Mouse (Mus musculus) spleen, postnatal 10 days (tissue): Measurements from ENCODE around the gene Swt1.

ENCODE experiments used
- DNase-seq, 2 experiments: peaks; one replicate each; pipeline ENCODE4 v3.0.0; 2021 to 2022; ENCODE audit warnings: low spot score in 2 of 2

Swt1 gene

GRCm38 (mm10) chr1:151367721-151368324 lies 60.4 kb downstream of the Swt1 start:
- no peak for DNase-seq

GRCm38 (mm10) chr1:151366944-151367605 lies 61.2 kb downstream of the Swt1 start:
- DNase-seq = no peak

DNA sequence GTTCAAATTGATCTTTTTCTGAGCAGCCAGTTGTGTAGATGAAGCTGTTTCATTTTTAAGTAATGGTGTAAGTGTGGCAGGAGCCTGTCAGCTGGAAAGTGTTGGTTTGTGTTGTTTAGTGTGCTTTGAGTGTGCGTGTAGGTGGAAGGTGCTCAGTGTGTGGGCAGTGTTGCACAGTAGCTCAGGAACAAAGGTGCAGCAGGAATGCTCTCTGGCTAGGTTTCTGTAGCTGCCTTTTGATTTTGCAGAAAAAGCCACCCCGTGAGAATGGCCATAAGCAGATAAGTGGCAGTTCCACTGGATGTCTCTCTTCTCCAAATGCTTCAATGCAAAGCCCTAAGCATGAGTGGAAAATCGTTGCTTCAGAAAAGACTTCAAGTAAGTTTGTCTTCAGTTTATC lies 68.9 kb downstream of the Swt1 start:
- no peak for DNase-seq

DNA sequence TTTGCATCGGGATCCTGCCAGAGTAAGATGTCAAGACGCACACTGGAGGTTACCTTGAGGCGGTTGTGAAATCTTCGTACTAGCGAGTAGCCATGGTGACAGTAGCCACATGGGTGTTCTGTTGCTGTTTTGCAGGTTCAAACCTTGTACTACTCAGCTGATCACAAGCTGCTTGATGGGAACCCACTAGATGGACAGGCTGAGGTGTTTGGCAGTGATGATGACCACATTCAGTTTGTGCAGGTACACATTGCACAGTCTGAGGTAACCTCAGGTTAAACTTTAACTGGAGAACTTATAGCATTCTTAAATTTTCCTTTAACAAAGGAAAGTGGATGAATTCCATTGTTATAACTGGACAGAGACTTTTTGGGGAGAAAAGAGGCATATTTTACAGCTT lies 72.3 kb downstream of the Swt1 start:
- no peak for DNase-seq

DNA sequence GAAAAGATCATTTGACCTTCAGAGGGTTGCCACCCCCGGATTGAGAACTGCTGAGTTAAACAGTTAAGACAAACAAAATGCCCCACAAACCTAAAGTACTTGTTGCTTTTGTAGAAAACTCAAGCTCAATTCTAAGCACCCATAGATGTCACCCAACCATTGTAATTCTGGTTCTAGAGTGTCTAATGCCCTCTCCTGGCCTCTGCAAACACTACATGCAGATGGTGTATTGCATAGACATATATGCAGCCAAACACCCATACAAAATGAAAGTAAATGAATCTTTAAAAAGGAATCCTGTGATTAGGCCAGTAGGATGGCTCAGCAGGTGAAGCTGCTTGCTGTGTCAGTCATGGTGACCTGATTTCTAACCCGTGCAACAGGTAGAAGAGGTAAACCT lies 75.3 kb downstream of the Swt1 start:
- peak in 1 of 2 experiments; percentile 64 for DNase-seq

GRCm38 (mm10) chr1:151348293-151348692 lies 80.0 kb downstream of the Swt1 start:
- peak in 1 of 2 experiments; percentile 33 for DNase-seq

DNA sequence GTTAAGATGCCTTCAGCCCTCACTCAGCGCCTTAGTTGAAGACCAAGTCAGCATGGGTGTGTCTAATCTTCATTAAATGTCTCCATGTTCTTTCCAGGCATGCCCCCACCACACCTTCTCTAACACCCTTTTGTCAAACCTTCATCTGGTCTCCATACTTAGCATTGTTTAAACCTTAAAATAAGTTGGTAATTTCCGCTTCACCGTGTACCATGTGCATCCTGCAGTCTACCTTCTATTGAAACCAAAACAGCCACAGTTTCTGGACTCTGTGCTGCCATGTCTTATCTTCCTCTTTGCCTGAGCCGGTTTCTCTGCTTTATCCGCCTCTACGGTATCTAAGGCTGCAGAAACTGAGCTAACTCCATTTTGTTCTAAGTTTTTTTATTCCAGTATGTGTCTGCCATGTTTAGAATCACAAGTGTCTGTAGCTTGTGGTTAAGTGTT lies 81.6 kb downstream of the Swt1 start:
- peak; percentile 20 to 26 for DNase-seq

DNA sequence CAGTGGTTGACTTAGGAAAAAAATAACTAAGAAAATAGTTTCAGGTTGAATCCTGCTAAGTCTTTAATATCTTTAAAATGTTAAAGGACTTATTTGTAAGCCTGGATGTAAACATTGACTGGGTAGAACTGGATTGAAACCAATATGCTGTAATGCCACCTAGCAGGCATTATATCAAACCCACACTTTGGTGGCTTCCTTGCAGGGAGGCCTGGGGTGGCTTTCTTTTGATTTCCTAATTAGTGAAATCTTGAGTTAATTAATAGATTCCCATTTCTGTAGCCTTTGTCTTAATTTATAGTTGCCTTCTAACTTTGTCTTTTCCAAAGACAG lies 82.4 kb downstream of the Swt1 start:
- DNase-seq = no peak

DNA sequence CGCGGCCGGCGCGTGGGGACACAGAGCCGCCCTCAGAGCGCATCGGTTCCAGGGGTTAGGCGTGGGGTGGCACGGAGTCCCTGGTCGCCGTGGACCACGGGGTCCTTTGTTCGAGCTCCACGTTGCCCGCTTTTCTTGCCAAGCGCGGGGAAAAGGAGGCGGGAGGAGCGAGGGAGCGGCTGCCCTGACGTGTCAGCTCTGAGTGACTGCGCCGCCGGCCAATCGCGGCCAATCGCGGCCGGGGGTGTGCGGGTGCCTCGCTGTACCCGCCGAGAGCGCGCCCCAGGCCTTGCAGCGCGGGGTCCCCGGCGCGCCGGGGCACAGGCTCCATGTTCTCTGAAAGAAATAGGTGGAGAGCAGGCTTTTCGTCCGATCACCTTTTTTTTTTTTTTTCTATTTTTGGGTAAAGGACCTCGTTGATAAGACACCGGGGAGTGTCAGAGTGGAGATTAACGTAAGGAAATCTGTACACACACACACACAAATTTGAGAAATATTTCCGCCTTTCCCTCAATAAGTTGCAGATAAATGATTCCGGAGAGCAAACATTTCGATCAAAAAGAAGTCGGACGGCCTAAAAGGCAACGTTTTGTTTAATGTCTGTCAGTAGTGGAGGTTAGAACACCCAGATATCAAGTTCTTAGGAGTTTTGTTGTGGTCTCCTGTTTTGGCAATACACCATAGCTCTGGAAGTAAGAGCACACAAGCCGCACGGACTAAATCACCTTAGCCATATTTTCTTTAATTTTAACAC lies 83.0 kb downstream of the Swt1 start:
- DNase-seq = peak; percentile 94 to 95

DNA sequence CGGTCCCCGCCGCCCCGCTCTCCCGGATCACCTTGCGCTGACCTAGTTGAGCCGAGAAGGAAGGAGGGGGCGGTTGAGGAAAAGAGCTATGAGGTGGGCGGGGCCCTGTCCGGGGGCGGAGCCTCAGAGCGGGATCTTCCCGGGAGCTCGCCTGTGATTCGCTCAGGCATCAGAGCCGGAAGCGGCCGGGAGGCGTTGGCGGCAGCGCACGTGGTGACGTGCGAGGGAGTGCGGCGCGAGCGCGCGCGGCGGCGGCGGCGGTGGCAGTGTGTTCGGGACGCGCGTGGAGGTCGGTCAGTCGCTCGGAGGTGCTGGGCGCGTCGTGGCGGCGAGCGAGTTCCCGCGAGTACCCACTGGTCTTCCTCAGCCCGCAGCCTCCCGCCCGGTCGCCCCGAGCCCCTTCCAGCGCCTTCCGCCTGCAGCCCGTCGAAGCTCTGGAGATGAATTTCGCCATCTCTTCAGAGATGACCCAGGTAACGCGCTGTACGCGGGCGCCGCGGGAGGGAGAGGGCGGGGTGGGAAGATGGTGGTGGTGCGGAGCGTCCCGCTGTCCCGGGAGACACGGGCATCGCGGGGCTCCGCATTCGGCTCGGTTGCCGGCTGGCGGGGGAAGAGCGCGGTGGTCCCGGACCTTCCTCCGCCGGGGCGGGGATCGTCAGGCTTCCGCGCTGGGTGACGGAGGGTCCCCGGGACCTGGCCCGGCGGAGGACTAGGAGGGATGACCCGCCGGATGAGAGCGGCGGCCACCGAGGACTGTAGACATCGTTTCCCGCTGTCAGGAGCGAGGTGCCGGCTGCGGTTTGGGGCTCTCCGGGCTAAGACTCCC lies 83.8 kb downstream of the Swt1 start, which contains the start of gene Ivns1abp:
Gene Ivns1abp (plus strand): TSS at position 195 of the 826 bp plus-strand sequence.
- peak; percentile 94 to 98 for DNase-seq

DNA sequence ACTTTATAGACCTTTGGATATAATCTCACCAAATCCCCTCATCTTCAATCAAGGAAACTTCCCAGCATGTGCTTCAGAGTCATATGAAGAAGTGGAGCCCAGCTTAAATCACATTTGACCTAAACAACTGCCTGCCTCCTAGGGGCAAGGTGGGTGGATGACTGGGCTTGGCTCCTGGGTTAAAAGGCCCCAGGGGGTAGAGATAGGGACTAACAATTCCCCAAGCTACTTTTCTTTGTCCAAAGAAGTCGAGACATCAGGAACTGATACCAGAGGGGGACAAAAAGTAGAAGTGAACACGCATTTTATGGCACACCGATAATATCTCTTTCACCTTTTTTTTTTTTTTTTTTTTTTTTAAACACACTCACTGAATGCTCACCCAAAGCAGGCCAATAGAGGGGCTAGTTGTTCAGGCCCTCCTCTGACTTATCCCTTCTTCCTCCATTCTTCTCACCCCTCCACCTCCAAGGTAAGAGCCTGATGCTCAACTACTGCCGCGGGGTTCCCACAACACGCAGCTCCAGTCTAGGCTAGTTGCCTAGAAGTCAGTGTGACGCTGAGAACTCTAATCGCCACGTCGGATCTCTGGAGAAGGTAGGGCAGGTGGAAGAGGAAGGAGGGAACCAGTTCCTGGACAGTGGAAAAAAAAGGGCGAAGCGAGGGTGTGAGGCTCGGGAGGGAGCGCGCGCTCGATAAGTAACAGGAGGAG lies 84.5 kb downstream of the Swt1 start:
- peak; percentile 27 to 51 for DNase-seq

DNA sequence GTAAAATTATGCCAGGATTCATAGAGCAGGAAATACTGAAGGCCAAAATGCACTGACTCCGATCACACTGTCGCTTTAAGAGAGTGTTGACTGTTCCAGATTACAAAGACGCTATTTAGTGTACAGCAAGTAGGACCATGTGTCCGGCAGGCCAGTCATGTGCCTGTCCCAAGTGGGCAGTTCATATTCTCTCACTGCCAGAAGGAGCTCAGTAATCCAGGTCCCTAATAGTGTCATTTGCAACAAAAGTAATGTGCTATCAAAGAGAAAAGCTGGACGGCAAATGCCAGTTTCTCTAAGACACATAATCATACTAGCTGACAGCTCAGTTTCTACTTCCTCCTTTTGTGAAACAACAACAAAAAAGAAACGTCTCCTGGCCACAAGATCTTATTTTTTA lies 85.3 kb downstream of the Swt1 start:
- DNase-seq = peak in 1 of 2 experiments; percentile 22

DNA sequence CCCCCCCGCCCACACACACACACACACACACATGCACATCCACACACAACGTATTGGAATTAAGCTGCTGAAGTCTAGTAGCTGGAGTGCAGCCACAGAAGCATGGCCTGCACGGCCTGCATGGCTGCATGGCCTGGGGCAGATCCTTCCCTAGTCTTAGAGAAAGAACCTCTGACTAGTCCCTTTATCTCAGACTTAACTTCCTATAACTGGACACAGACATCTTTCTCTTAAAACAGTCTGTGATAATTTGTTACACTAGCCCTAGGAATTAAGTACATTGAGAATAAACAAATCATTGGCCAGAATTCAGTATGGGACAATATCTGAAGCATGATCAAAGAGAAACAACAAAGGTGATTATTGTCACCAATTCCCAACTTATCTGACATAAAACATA lies 85.9 kb downstream of the Swt1 start:
- no peak for DNase-seq

- no peak for DNase-seq
Observed at GRCm38 (mm10) chr1:151341321-151342044, 86.8 kb downstream of the Swt1 start.

DNA sequence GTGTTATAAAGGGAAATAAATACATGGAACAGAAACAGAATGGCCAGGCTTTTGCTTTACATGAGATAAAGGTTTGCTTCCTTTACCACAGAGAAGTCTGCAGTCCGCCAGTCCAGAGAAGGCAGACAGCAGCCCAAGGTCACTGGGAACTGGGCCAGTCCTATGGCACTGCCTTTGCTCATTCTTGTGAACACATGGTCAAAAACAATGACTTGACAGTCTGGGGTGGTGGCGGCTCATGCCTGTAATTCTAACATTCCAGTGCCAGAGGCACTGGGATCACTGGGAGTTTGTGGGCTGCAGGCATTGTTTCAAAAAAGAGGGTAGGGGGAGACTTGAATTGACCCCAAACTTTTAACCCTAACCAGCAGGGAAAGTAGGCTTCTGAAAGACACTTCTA lies 89.3 kb downstream of the Swt1 start:
- DNase-seq = no peak

DNA sequence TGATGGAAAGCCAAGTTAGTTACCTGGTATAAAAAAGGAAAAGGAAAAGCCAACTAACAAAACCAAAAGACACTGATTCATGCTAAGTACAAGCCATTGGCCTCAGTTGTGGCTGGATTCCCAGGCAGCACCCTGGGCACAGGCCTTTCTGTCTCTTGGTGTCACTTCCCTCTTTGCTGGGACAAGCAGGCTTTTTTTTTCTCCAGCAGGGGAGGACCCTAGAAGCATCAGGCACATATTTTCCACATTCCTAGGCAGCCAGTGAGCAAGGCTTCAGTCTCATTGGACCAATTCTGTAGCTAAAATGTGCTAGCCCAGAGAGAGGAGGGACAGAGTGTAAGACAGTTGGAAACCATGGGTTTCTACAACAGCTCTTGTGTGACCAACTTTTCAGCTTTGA lies 90.0 kb downstream of the Swt1 start:
- no peak for DNase-seq

- DNase-seq = no peak
Observed at GRCm38 (mm10) chr1:151332819-151333218, 95.4 kb downstream of the Swt1 start.

GRCm38 (mm10) chr1:151329601-151330000 lies 98.7 kb downstream of the Swt1 start:
- DNase-seq = no peak

DNA sequence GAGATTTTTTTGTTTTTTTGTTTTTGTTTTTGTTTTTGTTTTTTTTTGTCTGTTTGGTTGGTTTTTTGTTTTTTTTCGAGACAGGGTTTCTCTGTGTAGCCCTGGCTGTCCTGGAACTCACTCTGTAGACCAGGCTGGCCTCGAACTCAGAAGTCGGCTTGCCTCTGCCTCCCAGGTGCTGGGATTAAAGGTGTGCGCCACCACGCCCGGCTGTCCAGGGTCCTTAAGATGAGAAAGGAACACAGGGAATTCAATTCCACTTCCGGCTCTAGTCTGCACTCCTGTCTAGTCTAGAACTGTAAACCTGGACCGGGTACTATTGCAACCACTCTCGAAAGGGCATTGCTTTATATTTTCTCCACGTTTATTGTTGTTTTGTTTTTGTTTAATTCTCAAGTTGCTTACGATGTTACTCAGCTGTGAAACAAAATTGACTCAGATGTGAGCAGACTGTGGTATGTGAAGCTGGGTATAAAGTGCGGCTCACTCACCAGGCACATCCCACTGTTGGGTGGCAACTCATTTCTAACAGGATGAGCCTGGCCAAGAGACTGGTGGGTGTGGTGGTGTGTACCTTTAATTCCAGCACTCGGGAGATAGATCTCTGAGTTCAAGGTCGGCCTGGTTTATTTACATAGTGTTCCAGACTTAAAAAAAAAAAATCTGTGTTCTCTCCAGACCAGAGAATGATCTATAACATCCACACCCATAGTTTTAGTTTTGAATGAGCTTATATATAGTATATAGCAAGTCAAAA lies 99.7 kb downstream of the Swt1 start:
- no peak for DNase-seq

DNA sequence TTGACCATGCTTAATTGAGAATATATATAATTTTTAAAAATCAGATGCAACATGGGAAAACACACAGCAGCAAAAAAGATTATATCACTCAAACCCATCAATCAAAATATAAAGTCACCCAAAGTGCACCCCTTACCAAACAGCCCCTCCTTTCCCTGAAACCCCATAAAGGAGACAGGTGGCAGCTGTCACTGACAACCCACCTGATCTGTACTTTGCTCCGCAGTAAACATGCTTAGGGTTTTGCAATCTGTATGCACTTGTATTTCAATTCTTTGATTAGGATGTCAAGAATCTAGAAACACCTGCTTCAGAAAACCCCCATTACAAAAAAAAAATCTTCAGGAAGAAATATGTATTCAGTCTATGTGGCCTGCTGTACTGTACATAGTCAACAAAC lies 102.9 kb downstream of the Swt1 start:
- DNase-seq = no peak
